Mouse (Mus musculus): Measurements from ENCODE around the gene Mrgpra2b. TPM values are rescaled to one million over a fixed set of nuclear protein-coding genes. Genes with fewer than 3 reads are reported as not detected.
"Not testable (repeated sequence)": the region's sequence is repeated elsewhere in the genome, so short reads cannot be mapped to it uniquely, and the experiment has no call there.

Gene Mrgpra2b
- total RNA-seq (2022): not detected

GRCm38 (mm10) chr7:47528762-47529161 lies at the start of gene Mrgpra2b:
Gene Mrgpra2b (minus strand): TSS chr7:47528862.
- DNase-seq (ENCODE audit: low spot score in 2 of 2): no peak

DNA sequence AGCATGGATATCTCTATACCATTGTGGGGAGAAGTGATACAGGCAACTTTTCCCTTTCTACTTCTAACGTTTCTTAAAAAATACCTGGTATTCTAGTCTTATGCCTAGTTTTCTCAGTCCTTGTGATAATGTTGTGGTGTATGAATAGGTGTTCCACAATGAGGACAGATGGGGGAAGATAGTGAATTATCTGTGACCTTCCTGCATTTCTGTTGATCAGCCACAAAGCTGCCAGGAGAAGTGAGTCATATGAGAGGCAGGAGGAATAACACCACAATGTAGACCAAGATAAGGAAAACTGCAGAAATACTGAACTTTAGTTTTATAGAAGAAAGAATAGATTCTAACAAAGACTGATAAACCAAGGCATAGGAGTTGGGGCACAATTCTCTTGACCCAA lies 12.3 kb downstream of the Mrgpra2b start:
- no peak for DNase-seq (ENCODE audit: low spot score in 2 of 2)

GRCm38 (mm10) chr7:47515050-47515449 lies 13.6 kb downstream of the Mrgpra2b start:
- DNase-seq (ENCODE audit: low spot score in 2 of 2): no peak

- no peak for DNase-seq (ENCODE audit: low spot score in 2 of 2)
Measured at GRCm38 (mm10) chr7:47502953-47503352, 25.7 kb downstream of the Mrgpra2b start.

DNA sequence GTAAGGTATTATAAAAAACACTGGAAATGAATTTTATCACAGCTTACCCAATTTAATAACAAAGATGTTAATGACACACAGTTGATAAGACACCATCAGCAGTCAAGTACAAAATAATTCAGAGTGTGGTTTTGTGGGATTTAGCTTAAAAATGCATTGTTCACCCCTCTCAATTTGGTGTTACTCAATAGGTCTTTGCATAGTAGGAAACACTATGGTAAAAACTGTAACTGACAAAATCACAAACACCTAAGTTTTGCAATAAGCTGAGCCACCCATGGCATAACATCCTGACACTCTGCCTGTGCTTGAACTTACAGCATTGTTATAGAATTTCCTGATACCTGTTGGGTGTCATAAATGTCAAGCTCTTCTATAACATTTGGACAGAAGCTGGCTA lies 37.4 kb downstream of the Mrgpra2b start:
- not testable (repeated sequence) for DNase-seq (ENCODE audit: low spot score in 2 of 2)

DNA sequence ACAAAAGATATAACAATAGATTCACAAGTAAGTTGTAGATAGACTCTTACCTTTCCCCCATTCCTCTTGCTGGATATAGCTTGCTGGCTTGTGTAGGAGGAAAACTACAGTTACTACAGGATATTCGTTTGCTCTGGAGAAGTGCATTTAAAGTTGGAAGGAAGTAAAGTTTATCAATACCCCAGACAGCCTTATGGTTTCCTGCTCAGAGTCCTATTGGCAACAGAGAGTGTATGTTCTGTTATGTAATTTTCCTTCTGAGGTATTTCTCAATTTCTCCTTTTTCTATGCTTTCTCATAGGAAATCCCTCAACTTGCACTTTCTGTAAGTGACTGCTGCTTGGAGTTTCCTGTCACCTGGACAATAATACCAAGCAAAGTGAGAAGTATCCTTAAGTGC lies 39.2 kb downstream of the Mrgpra2b start:
- DNase-seq (ENCODE audit: low spot score in 2 of 2): not testable (repeated sequence)

- not testable (repeated sequence) for DNase-seq (ENCODE audit: low spot score in 2 of 2)
Measured at GRCm38 (mm10) chr7:47483181-47483580, 45.5 kb downstream of the Mrgpra2b start.

DNA sequence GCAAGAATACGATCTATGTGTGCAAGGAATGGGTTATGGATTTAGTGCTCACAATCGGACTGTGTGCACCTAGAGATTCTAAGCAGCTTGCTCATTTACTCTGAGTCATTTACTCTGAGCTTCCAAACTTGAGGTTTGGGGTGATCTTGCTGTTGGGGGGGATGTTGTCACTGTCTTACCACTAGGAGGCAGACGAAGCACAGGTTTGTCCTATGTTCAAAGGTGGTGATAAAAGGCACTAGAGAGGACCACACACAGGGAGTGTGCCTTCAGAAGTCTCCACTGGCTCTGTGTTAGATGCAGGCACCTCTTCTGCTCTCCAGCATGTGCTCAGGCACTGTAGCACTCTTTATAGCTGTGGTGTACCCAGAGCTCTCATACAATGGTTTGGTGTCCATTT lies 54.8 kb downstream of the Mrgpra2b start:
- DNase-seq (ENCODE audit: low spot score in 2 of 2): not testable (repeated sequence)

DNA sequence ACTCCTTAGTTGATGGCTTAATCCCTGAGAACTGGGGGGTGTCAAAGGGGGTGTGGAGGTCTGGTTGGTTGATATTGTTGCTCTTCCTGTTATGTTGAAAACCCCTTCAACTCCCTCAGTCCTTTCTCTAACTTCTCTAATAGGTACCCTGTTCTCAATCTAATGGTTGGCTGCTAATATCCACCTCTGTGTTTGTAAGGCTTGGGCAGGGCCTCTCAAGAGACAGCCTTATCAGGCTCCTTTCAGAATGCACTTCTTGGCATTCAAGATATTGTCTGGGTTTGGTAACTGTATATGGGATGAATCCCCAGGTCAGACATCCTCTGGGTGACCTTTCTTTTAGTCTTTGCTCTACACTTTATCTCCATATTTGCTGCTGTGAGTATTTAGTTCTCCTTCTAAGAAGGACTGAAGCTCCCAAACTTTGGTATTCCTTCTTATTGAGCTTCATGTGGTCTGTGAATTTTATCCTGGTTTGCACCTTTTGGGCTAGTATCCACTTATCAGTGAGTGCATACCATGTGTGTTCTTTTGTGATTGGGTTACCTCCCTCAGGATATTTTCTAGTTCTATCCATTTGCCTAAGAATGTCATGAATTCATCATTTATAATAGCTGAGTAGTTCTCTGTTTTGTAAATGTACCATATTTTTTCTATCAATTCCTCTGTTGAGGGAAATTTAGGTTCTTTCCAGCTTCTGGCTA lies 63.2 kb downstream of the Mrgpra2b start:
- DNase-seq (ENCODE audit: low spot score in 2 of 2): not testable (repeated sequence)

GRCm38 (mm10) chr7:47452015-47452414 lies 76.6 kb downstream of the Mrgpra2b start, which contains the start of gene Mrgpra2a:
Gene Mrgpra2a (minus strand): TSS chr7:47452139.
- DNase-seq (ENCODE audit: low spot score in 2 of 2): not testable (repeated sequence)

DNA sequence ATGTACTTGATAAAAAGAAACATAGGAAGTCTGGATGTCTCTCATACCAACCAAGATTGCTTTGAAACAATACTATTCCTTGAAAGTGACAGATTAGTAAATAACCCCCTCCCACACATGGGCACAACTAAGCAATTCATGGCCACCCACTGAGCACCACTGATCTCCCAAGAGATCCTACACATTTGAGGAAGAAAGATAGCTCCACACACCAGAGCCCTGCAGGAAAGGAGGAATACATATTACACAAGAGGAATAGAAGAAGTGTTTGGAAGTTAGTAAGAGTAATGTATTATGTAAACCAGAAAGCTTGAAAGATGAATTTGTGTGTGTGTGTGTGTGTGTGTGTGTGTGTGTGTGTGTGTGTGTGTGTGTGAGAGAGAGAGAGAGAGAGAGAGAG lies 82.9 kb downstream of the Mrgpra2b start:
- DNase-seq (ENCODE audit: low spot score in 2 of 2): not testable (repeated sequence)

GRCm38 (mm10) chr7:47436463-47436862 lies 92.2 kb downstream of the Mrgpra2b start:
- not testable (repeated sequence) for DNase-seq (ENCODE audit: low spot score in 2 of 2)

DNA sequence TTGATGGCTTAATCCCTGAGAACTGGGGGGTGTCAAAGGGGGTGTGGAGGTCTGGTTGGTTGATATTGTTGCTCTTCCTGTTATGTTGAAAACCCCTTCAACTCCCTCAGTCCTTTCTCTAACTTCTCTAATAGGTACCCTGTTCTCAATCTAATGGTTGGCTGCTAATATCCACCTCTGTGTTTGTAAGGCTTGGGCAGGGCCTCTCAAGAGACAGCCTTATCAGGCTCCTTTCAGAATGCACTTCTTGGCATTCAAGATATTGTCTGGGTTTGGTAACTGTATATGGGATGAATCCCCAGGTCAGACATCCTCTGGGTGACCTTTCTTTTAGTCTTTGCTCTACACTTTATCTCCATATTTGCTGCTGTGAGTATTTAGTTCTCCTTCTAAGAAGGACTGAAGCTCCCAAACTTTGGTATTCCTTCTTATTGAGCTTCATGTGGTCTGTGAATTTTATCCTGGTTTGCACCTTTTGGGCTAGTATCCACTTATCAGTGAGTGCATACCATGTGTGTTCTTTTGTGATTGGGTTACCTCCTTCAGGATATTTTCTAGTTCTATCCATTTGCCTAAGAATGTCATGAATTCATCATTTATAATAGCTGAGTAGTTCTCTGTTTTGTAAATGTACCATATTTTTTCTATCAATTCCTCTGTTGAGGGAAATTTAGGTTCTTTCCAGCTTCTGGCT lies 100.7 kb downstream of the Mrgpra2b start:
- DNase-seq (ENCODE audit: low spot score in 2 of 2): not testable (repeated sequence)

Other genes starting within 250 kb of the Mrgpra2b start
- gene Mrgpra1, start 174.6 kb downstream of the Mrgpra2b start, total RNA-seq (2022): not detected
- gene Mrgpra2a, start 76.7 kb downstream of the Mrgpra2b start, total RNA-seq (2022): not detected
- gene Mrgpra3, start 72.5 kb upstream of the Mrgpra2b start, total RNA-seq (2022): not detected